In the genomic region with DNA sequence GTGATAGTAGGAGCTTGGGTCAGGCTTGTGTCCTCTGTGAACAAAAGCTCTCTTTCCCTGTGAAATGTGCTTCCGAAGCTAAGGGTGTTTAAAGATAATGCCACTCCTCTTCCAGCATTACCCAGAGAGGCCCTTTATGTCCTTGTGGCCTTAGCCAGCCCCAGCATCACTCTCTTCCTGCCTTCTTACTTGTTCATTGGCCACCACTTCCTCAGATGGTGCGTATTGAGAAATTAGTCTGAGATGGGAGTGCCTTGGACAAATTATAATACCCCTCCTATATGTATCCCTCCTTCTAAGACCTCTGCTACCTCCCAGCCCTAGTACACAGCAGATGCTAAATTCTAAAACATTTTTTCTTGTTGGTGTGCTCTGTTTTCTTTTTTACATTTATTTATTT, we compare ENCODE assay signal across 24 mouse cellular contexts. TPM values are rescaled to one million over a fixed set of nuclear protein-coding genes. Genes with fewer than 3 reads are reported as not detected.
"Had no signal": no experiment of that assay in that cellular context is flagged by ENCODE, and none has a peak within 500 bp of the region (broad histone marks: within the 10 kb centered on the region; RNA-seq: fewer than 3 reads in every experiment).

No protein-coding gene starts in this region.

- H3K4me1 ChIP-seq: midbrain, embryonic 10.5 days; midbrain, embryonic 12.5 days; neural tube, embryonic 13.5 days; neural tube, embryonic 15.5 days had no signal

- ATAC-seq: midbrain, embryonic 16.5 days had no signal

- H3K27ac ChIP-seq: midbrain, embryonic 10.5 days; midbrain, embryonic 12.5 days; neural tube, embryonic 13.5 days; neural tube, embryonic 15.5 days had no signal

- DNase-seq: lung, adult 18-20 months; lung, embryonic 14.5 days; lung, postnatal 10 days; lung, postnatal 4 days; midbrain, embryonic 14.5 days; retina, postnatal 1 day; right cerebral cortex, adult 18-20 months; right cerebral cortex, postnatal 25 days; right cerebral cortex, postnatal 4 days; spleen, adult 18-20 months; thymus, adult 18-20 months; thymus, postnatal 36 days had no signal

- H3K4me3 ChIP-seq: midbrain, embryonic 10.5 days; midbrain, embryonic 12.5 days; myocyte; neural tube, embryonic 13.5 days; neural tube, embryonic 15.5 days had no signal

- H3K36me3 ChIP-seq: midbrain, embryonic 10.5 days; midbrain, embryonic 12.5 days; neural tube, embryonic 13.5 days; neural tube, embryonic 15.5 days had no signal

- H3K27me3 ChIP-seq: midbrain, embryonic 12.5 days; neural tube, embryonic 13.5 days; neural tube, embryonic 15.5 days had no signal

RNA-seq across cellular contexts. Expression of a gene that starts 19.1 kb away (rescaled TPM):
- total RNA-seq: megakaryocyte-erythroid progenitor cell, adult 5-6 weeks had no signal
- polyA plus RNA-seq: lung, embryonic 14.5 days; lung, embryonic 16.5 days; midbrain, embryonic 10.5 days; midbrain, embryonic 12.5 days; midbrain, embryonic 14.5 days; midbrain, embryonic 16.5 days; neural tube, embryonic 11.5 days; neural tube, embryonic 13.5 days; neural tube, embryonic 15.5 days; stomach, embryonic 14.5 days had no signal

RNA-seq across cellular contexts. Expression of a gene that starts 55.1 kb away (rescaled TPM):
- total RNA-seq: megakaryocyte-erythroid progenitor cell, adult 5-6 weeks had no signal
- polyA plus RNA-seq: liver, embryonic 16.5 days; lung, embryonic 14.5 days; lung, embryonic 16.5 days; midbrain, embryonic 10.5 days; midbrain, embryonic 12.5 days; midbrain, embryonic 14.5 days; midbrain, embryonic 16.5 days; myocyte; neural tube, embryonic 11.5 days; neural tube, embryonic 13.5 days; neural tube, embryonic 15.5 days; small intestine, adult 2 months; stomach, embryonic 14.5 days had no signal
